Mouse (Mus musculus) heart, adult 11 months (tissue): ENCODE results near the gene Rpl36a.

ENCODE experiments used
- DNase-seq: peaks from one replicate; pipeline ENCODE4 v3.0.0; 2022

The Rpl36a gene

DNA sequence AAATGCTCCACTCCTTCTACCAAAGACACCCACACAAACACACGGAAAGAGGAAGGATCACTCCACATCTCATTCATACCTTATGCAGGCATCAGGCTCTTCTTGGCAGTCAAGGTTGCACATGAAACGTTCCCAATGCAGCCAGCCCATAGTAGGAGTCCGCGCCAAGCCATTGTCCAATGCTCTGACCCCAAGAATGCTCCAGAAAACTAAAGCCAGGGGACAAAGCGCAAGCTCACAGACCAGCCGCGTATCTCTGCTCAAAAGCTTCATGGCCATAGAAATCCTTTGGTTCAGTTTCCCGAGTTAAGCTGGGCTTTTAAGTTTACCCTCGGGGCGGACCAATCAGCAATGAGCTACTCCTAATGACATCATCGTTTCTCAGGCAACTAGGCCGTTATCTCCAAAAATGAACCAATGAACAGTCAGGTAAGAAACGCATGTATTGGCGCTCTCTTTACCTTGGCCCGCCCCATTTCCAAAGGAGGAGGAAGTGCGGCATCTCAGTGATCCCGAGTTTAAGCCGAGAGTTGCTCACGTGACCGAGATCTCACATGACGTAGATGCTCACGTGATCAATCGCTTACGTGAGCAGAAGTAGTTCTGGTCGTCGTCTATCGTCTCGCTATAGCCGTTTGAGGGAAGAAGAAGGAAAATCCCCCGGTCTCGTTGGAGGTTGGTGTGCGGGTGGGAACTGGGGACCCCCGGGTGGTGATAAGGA is 15.4 kb downstream of the Rpl36a start, which contains the start of the genes Gla and Hnrnph2:
Gene Gla, minus strand, starts transcription at position 467 of the 721 bp plus-strand sequence.
Gene Hnrnph2, plus strand, starts transcription at position 521 of the 721 bp plus-strand sequence.
- peak; percentile 100 for DNase-seq

DNA sequence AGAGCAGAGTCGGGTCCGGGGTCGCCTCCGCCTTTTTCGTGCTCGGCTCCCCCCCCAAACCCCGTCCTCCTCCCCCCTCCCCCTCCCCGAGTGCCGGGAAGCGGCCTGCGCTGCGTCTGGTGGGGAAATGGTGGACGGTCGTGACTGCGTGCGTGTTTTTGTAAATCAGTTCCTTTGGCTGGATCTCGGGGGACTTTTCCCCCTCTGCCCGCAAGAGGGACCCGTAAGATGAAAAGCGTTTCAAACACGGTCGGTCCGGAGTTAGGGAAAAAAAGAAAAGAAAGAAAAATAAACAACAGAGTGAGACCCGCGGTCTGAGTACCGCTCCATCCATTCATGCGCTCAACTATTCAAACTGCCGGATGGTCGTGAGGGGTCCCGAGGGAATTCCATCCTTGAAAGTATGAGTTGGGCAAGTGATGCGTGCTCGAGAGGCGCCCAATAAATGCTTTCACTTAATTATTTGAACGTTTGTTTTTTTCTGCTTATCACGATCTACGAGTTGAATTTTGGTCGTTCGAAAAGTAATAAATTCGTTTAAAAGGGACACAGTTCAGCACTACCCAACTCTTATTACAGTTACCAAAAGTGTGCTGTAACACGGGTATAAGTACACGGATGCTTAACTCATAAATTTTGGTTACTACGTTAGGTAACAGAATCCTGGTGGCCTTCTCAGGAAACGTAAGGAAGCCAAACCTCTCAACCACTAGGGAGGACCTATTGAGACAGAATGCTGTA is 16.1 kb downstream of the Rpl36a start:
- no peak for DNase-seq

DNA sequence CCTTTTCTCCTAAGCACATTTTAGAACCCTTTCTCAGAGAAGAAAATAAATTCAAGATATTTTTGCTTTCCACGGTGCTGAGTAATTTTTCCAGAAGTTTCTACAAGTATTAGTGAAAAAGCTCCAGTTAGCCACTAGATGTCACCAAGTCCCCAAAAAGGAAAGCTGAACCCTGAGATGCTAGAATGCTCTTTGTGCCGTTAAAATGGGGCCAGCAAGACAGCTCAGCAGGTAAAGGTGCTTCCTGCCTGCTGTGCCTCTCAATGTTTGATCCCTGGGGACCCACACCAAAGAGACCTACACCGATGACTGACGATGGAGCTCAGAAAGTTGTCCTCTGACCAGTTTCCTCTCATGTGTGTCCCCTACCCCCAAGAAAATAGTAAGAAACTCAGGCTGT is 24.0 kb downstream of the Rpl36a start:
- DNase-seq: no peak

DNA sequence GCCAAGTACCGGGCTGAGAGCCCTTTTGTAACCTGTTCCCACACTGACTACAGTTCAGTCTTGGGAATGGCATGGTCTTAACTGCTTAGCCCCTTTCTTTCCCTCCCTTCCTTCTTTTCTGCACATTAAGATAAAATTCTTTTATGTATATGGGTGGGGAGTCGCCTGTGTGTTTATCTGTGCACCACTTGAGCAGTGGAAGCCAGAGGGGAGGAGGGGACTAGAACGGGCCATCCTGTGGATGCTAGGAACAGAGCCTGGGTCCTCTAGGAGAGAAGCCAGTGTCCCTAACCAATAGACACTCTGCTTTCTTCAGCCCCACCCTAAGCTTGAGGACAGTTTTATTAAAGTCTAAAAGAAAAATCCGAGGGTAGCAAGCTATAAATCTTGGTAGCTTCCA is 25.5 kb downstream of the Rpl36a start:
- DNase-seq: no peak

DNA sequence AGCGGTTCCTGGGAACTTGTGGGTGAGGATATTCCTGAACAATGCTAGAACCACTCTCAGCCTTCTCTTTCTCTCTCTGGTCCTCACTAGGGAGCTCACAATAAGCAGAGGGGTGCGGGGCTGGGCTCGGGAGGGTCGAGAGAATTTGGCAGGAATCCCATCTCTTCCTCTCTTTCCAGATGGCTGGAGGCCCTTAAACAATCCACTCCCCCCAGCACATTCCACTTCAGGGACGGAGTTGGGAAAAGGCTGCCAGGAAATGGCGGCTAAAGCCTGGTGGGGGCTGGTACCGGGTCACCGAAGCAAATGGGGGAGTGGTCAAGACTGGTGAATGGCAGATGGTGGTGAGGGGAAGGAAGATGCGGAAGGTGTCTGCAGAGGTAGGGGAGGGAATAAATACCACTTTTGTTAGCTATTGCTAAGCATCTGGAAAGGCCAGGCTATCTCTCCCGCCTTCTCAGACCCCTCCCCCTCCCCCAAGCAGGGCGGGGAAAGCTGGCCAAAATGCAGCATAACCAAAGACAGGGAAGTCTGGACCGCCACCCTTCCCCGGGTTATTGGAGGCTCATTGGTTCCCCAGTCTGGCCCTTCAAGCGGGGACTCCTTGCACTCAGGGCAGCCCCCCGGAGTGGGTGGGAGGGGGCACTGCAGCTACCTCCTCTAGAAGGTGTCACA is 27.0 kb downstream of the Rpl36a start:
- peak; percentile 96 for DNase-seq

DNA sequence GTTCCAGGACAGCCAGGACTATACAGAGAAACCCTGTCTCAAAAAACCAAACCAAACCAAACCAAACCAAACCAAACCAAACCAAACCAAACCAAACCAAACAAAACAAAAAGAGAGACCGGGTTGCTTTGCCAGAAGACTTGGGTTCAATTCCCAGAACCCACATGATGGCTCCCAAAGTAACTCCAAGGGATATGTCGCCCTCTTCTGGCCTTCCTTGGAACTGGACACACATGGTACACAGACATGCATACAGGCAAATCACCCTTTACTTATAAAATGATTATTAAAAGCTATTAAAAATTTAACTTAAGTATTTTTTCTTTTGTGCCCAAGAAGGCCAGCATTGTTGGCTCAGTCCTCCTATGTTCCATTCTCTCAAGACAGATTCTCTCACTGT is 28.9 kb downstream of the Rpl36a start:
- DNase-seq: no peak

DNA sequence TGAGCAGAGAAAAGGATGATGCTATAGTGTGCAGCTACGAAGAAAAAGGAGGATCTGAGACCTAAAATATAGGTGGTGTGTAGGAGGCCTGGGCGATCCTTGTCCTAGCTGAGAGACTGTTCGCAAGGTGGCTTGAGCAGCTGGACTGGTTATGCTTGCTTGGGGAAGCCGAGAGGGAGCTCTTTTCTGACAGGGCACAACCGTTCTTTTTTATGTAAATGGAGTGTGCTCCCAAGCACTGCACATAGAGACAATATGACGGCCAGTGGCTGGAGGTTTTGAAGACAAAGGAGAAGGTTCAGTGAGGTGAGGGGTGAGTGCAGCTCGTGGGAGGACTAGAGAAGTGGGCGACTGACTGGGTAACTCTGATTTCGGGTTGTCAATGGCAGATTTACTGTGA is 34.2 kb downstream of the Rpl36a start:
- DNase-seq: no peak

DNA sequence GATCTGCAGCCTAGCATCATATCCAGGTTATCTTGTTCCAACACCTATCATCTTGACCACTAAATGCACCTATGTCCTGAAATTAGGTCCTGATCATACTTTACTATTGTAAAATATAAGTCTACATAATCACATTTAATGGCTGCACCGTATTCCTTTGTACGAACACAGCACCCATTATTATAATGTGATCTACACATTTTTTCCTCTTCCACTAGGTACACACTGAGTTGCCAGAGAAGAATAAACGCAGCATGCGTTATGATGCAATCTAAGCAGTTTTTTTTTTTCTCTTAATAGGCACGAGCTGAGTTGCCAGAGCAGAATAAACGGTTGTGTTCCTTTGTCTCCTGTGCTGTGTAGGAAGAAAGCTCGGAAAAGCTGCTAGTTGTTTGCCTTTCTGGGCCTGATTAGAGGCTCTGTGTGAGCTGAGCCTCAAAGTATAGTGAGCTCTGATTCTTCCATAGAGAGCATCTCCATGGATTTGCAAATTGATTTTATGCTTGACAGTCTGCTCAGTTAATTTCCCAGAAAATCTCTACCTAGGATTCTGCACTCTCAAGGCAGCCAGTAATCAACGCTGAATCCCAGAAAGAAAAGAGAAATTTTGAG is 34.9 kb downstream of the Rpl36a start:
- no peak for DNase-seq

DNA sequence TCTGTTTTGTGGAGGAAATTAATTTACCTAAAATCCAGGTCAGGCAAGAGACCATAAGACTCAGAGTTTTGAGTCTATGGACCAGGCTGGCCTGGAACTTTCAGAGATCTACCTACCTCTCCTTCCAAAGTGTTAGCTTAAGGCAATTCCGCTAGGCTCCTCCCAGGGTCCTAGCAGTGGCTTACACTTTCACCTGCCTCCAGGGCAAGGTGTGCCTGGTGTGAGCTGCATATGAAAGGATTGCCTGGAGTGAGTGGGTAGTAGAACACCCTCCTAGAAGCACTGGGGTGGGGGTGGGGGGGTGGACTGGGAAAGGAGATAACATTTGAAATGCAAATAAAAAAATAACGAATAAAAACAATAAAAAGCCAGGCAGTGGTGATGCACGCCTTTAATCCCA is 36.2 kb downstream of the Rpl36a start:
- DNase-seq: no peak

DNA sequence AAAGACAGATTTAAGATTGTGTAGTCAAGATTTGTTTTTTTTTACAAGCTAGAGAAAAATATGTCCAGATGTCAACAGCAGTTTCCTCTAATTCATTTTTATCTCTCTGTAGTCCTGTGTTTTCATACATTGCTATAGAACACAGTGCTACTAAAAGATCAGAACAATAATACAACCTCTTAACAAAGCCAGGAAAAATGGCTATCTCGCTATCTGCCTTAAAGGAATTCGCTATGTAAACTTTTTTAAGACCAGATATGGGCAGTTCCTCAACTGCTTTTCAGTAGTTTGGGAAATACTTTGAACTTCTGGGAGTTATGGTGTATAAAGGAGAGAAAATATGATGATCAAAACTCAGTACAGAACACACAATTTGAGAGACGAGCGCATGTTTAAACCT is 37.9 kb downstream of the Rpl36a start:
- no peak for DNase-seq

DNA sequence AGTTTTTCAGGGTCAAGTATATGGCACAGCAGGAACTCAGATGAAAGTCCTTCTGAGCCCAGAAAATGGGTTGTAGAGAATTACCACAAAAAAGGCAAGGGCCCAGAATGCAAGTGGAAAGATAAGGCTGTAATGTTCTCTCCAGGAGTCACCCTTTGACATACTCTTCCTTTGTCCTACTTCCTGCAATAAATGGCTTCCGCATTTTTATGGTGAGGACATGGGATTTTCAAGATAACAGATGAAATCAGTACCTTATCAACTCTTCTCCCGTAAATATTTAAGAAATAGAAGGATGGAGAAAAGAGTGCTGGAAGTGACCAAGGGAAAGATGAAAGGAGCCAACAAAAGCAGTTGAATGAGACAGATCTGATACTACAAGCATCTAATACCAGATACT is 42.7 kb downstream of the Rpl36a start:
- no peak for DNase-seq

DNA sequence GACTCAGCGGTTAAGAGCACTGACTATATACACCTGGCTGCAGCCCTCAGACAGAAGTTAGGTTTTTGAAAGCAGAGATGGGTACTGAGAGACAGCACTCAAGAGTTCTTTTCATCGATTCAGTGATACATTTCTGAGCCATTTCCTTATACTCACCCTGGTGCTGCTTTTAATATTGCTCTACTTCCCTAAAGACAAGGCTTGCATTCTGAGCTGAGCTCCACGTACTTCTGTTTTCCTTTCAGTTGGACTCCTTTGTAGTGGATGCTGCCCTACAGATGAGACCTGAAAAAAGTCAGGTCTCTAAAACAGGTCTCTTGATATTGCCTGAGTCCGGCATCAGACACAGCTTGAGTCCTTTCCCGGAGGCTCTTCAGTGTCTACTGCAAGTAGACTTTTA is 47.3 kb downstream of the Rpl36a start:
- DNase-seq: no peak

DNA sequence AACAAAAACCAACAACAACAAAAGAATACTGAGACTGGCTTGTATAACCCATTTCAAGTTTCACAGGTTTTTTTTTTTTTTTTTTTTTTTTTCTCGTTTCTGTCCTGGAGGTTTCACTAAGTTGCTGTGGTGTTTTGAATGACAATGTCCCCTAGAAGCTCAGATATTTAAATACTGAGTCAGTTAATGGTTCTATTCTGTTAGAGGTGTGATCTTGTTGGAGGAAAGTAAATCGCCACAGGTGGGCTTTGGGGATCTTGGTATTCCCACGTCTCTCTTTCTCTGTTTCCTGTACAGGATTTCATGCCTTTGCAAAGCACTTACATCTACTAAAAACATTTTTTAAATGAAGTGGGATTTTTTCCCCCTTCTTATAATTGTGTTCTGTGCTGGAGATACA is 49.7 kb downstream of the Rpl36a start:
- DNase-seq: no peak

DNA sequence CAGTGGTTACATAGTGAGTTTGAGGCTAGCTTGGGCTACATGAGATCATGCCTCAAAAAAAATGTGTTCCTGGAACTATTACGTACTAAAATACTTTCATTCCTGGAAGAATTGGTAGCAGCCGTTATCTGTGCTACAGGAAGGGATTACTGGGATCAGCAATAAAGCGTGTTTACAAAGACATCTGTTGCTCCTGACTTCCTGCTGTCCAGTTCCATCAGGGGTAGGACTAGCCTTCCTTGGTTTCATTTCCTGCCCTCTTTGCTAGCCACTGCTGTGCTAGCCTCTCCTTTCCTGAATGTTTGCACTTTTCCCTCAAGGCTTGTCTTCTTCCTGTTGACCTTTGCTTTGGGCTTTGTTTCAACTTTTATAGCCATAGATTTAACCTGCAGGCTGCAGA is 50.4 kb downstream of the Rpl36a start:
- peak; percentile 87 for DNase-seq
